Mouse (Mus musculus): ENCODE data around the gene Acap3.

The Acap3 gene

DNA sequence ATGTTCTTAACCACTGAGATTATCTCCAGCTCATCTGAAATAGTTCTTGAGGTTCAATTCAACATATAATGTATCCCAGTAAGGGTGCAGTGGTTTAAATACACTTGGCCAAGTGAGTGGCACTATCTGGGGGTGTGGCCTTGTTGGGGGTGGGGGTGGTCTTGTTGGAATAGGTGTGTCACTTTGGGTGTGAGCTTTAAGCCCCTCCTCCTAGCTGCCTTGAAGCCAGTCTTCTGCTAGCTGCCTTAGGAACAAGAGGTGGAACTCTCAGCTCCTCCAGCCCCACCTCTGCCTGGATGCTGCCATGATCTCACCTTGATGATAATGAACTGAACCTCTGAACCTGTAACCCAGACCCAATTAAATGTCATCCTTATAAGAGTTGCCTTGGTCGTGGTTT, 40.4 kb downstream of the Acap3 start:
- DNase-seq (ENCODE audit: low read depth, low spot score): peak; percentile 79

DNA sequence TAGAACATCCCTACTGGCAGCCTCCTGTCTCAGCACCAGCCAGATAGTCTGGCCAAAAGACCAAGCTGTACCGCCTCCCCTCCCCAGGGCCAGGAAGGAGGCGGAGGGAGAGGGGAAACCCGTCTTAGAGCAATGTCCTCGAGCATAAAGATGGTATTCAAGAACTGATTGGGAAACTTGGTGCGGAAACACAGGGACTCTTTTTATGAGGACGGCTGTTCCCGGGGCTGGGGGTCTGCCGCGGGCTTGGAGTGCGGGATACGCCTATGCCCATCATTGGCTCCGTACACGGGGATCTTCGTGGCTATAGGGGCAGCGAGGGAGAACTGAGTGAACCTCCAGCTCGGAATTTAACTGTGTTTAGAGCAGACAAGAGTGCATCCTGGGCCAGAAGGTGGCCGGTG, 51.4 kb downstream of the Acap3 start:
- no peak for DNase-seq (ENCODE audit: low read depth, low spot score)

DNA sequence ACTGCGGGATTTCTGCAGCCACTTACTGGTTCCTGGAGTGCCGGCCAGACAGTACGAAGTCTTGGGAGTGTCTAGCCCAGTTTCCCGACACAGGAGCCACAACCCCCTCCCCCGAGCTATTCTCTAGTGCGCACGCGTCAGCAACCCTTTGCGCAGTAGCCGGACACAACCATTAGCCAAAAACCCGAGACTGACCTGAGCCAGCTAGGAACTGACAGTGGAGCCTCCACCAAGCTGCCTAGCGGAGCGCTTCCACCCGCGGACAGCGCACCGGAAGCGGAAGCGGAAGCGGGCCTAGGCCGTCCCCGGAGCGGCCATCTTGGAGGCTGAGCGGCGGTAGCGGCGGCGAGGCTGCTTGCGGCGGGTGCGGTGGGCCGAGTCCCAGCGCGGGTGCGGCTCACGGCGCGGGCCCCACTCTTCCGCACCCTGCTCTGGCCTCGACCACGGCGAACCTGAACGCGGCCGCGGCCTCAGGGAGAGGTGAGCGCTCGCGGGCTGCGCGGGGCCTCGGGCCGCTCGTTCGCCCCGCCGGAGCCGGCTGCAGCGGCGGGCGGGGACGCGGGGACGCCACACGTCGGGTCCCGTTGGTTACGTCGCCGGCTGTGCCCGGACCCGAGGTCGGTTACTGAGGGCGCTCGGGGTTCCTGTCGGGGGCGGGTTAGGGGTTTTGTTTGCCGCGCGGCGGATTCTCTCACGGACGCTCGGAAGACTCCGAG, 52.1 kb downstream of the Acap3 start, which contains the start of gene Ube2j2:
TSS of gene Ube2j2 (plus strand) at position 298 of the 716 bp plus-strand sequence.
- peak; percentile 98 for DNase-seq (ENCODE audit: low read depth, low spot score)

DNA sequence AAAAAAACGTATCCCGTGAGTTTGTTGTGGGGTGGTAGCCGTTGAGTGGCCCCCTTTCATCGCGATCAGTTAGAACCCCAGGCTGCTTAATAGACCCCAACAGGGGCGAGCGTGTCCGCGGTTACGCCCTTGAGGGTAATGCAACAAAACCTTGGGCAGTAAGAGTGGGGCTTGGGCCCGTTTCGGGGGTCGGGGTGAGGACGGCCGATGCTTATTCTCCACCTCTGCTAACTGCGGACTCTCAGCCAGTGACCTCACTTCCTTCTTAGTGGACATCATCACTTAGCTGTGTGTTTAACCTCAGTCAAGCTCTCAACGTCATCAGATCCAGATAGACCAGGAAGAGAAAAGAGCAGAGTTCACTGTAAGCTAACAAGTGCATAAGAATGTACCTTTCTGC, 52.6 kb downstream of the Acap3 start:
- DNase-seq (ENCODE audit: low read depth, low spot score): no peak

DNA sequence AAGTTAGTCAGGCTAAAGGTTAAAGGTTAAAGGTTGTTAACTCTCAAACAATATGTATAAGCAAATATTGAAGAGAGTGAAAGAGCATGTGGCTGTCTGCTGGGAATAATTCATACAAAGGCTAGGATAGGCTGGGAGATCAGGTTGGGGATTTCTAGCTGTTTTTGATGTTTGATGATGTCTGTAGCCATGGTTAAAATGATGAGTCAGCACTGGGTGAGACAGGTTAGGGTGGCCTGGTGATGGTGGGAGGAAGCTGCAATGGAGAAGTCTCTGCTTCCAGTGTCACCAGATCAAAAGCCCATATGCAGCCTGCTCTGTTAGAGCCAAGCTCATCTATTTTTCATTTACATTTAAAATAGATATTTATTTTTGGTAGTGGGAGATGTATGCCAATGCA, 55.5 kb downstream of the Acap3 start:
- DNase-seq (ENCODE audit: low read depth, low spot score): no peak

DNA sequence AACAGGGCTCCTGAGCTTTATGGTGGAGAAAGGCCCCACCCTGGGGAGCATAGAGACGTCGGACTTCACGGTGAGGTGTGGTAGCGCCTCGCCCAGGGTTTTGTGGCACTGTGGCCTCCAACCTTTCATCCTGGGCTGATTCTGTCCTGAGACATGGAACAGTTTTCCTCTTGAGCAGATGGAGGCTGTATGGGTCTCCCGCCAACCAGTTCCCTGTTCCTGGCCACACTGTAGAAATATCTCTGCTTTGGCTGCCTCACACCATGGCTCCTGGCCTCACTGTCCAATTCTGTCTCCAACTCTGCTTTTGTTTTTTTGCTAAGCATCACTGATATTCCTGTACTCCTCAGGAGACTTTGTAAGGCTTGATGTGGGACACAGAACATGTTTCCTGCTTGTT, 63.9 kb downstream of the Acap3 start:
- DNase-seq (ENCODE audit: low read depth, low spot score): no peak
